Mouse (Mus musculus) hematopoietic stem cell, adult 5-6 weeks (primary cell): Measurements from ENCODE around the gene Gas2l2. TPM values are rescaled to one million over a fixed set of nuclear protein-coding genes. Genes with fewer than 3 reads are reported as not detected.

Experiments used
- ATAC-seq, 2 experiments: fragments of 125-278 bp in 1 of 2; replicated peaks in 1 of 2; 2 replicates each; pipeline ENCODE4 v1.8.0; 2016 to 2017; ENCODE audit warnings: inconsistent platforms in 2 of 2, mild to moderate bottlenecking in 2 of 2, moderate number of reproducible peaks in 2 of 2, low read depth in 1 of 2, moderate TSS enrichment in 1 of 2; ENCODE audit not compliant: low FRiP score in 2 of 2, poor library complexity in 2 of 2, severe bottlenecking in 2 of 2, insufficient read depth in 1 of 2, low TSS enrichment in 1 of 2
- total RNA-seq: library from RNA; stranded (forward); fragments of 172-1452, 232-1000 nt; gene quantifications from 2 replicates; pipeline ENCODE4 v1.2.3, GENCODE M21; 2017

Gene Gas2l2
- total RNA-seq, 1 experiment from 2014 or later: not detected

DNA sequence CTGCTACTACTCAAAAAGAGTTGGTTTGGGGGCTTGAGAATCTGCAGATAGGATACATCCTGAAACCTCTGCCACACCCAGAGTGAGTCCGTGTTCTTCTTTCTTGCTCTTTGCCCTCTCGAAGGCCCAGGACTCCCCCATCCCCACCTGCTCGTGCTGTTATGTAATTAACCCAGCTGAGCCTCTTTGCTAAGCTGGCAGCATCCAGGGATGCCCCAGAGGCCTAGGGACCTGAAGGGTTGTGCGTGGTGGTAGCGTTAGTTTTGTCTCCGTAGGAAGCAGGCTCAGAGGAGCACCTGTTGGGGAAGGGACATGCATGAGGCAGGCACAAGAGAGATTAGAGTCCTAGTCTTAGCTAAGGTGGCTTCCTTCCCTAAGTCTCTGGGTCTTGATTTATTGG lies 18.7 kb downstream of the Gas2l2 start:
- no peak for ATAC-seq

DNA sequence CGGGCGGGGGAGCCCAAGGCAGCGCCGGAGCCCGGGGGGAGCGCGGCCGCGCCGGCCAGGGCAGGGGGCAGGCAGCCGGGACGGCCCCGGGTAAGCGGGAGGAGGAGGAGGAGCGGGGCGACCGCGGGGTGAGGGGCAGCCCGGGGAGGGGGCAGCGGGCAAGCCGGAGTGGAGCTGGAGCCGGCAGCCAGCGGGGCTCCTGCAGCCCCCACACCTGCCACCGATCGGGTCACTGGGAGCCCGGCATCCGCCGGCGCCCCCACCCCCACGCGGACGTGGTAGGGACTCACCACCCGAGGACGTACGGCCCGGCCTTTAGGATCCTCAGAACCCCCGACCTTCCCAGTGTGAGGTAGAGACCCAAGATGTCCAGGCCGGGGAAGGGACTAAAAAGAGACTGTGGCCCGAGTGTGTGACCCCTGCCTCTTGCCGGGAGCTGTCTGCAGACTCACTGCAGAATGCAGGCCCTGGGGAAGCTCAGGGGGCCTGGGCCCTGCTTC lies 19.4 kb downstream of the Gas2l2 start:
- ATAC-seq: no peak

DNA sequence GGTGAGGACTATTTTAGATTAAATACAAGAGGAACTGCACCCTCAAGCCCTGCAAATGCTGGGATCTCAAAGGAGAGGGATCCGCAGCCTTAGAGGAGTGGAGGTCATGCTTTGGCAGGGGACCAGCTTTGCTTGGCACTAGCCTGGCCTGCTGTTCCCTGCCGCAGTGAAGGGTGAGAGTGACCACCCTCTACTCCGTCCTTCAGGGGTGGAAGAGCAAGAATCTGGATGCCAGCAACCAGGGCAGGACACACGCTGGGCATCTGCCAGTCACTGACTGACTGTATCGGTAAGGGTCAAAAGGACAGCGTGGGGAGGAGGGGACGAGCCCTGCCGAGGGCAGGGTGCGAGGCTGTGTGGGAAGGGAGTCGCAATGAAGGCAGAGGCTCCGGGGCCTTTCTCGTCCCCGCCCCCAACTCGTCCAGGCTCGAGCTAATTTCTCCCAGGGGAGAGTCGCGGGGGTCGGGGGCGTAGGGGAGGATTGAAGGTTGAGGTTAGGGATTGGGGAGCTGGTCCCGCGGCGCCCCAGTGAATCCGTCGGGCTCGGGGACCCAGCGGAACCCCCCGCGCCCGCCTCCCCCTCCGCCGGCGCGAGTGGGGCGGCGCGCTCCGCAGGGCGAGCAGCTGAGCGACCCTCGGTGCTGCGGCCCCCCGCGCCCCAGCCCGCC lies 20.0 kb downstream of the Gas2l2 start, which contains the start of gene Rasl10b:
Rasl10b (plus strand) TSS at position 51 of the 668 bp plus-strand sequence.
- ATAC-seq: no peak

DNA sequence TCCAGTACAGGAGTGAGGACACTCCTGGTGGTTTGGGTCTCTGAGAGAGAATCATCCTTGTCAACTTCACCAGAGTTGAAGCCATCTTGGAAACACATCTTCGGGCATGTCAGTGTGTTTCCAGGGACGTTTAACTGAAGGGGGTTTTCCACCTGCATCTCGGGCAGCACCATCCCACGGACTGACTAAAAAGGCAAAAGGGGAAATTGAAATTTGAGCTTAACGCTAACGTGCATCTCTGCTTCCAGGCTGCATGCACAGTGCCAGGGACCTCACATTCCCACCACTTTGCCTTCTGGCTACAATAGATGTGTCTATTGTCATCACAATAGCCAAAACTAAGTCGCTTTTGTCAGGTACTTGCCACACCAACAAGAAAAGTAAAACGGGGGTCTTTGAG lies 21.0 kb downstream of the Gas2l2 start:
- ATAC-seq: no peak

- ATAC-seq: no peak
Observed at GRCm38 (mm10) chr11:83406391-83406790, 22.9 kb downstream of the Gas2l2 start.

DNA sequence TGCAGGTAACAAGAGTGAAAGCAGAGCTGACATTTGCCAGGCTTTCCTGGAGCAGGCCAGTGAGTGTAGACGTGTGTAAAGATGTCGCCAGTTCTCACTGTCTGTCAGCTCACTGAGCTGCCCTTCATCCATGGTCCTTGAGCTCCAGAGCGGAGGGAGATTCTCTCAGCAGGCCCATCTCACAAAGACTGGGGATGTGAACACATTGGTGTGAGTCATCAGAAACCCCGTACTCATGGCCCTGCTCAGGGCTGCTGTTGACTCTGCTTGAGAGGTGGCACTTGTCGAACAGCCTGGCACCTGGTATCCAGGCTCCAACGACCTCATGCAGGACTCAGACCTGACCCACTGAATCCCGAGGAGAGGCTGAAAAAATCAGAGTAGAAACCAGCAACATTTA lies 25.5 kb downstream of the Gas2l2 start:
- ATAC-seq: no peak

DNA sequence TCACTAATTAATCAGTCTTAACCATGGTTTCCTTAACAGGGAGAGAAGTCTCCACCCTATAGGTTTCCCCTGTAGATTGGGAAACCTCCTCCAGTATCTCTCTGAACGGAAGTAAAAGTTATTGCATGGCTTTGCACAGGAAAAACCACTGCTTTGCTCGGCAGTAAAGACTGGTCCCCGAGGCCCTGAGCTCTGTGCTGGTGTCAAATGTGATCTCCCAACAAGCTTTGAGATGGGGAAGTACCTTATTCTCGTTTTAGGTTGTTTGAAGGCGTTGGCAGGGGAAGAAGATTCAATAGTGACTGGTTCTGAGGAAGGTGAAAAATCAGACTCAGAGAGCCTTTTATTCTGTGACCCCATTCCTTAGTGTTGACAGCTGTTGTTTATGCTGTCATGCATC lies 30.5 kb downstream of the Gas2l2 start:
- no peak for ATAC-seq

DNA sequence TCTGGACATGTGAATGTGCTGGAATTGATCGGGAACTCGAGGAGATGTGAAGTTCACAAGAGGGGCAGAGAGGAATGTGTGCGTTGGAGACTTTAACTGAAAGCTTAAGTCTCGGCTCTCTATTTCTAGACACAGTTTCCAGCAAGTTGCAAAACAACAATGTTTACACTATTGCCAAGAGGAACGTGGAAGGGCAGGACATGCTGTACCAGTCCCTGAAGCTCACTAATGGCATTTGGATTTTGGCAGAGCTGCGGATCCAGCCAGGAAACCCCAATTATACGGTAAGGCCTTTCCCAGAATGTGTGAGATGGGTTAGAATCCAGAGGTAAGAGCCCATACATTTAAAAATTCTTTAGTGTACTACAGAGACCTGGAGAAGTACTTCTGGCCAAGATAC lies 31.6 kb downstream of the Gas2l2 start:
- no peak for ATAC-seq

DNA sequence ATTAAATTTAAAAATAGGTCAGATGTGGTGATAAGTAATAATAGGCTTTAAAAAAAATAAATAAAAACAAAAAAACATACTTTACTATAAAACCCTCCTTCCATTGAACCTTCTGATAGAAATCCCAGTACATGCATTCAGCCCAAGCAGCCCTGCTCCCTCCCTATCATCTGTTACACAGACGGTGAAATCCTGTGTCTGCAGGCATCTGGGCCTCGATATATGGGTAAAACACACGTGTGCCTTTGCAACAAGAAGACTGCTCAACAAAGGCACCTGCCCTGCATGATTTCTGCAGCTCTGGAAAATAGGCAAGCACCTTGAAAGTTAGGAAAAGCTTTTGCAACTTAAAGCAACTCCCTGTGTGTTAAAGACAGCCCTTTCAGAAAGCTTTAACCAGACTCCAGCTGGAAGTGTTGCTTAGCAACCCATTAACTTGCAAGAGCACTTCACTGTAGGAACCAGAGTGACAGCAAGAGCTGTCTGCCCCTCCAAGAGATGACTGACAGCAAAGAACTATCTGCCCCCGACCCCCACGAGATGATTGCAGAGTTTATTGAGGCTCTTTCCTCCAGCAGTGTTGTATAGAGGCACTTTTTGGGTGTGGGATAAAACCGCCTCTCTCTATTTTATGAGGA lies 34.3 kb downstream of the Gas2l2 start:
- ATAC-seq: no peak

- no peak for ATAC-seq
Observed at GRCm38 (mm10) chr11:83393062-83393461, 36.2 kb downstream of the Gas2l2 start.

GRCm38 (mm10) chr11:83383532-83383887 lies 45.7 kb downstream of the Gas2l2 start:
- ATAC-seq: no peak

- ATAC-seq: no peak
Observed at GRCm38 (mm10) chr11:83382876-83383531, 46.3 kb downstream of the Gas2l2 start.

DNA sequence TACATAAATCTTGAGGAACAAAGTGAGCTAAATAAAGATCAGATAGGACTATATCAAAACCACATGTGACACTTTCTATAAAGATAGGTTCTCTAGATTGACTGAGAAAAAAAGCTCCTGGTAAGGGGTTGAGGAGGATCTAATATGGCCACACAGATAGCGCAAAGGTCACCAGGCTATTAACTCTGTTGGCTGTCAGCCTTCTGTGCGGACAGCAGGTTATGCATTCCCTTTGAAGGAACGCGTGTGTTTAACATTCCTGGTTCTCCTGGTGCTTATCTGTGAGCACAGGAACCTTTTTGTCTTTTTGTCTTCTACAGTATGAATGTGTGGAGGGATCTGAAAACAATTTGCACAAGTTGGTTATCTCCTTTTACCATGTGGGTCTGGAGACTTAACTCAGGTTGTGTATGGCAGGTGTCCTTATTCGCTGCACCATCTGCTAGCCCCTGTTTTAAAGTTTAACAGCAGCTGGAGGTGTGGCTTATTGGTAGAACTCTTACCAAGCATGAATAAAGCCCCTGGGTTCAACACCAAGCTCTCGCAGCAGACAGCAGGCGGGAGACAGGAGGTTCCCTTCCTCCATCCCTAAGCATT lies 49.4 kb downstream of the Gas2l2 start:
- ATAC-seq: no peak

Other genes with a start within 250 kb of the Gas2l2 start
- 25.6 and 32.5 TPM in 2 replicates for gene Slfn3, start 238.1 kb downstream of the Gas2l2 start, total RNA-seq
- gene Slfn14, start 142.7 kb downstream of the Gas2l2 start, total RNA-seq: not detected in 2 replicates
- gene Ap2b1, start 130.4 kb downstream of the Gas2l2 start, total RNA-seq: 57.6 and 58.0 TPM in 2 replicates
- 10.3 and 10.4 TPM in 2 replicates for gene Pex12, start 126.9 kb downstream of the Gas2l2 start, total RNA-seq
- gene Rasl10b, start 20.3 kb downstream of the Gas2l2 start, total RNA-seq: not detected in 2 replicates
- 10.5 and 17.7 TPM in 2 replicates for gene 1700020L24Rik, start 8.2 kb upstream of the Gas2l2 start, total RNA-seq
- gene Mmp28, start 33.6 kb upstream of the Gas2l2 start, total RNA-seq: 1.4 and 2.4 TPM in 2 replicates
- 41.5 and 69.0 TPM in 2 replicates for gene Taf15, start 43.6 kb upstream of the Gas2l2 start, total RNA-seq
- gene Heatr9, start 92.7 kb upstream of the Gas2l2 start, total RNA-seq: not detected in 2 replicates
- gene Ccl5, start 101.1 kb upstream of the Gas2l2 start, total RNA-seq: 4.7 and 5.3 TPM in 2 replicates
- gene Ccl9, start 149.2 kb upstream of the Gas2l2 start, total RNA-seq: 37.3 and 43.8 TPM in 2 replicates
- 6.3 and 33.4 TPM in 2 replicates for gene Ccl6, start 163.6 kb upstream of the Gas2l2 start, total RNA-seq
- 9.7 TPM in 1 of 2 replicates, not detected in the other for gene Rpl9-ps1, start 216.2 kb upstream of the Gas2l2 start, total RNA-seq
- 333 and 445 TPM in 2 replicates for gene Ccl3, start 219.9 kb upstream of the Gas2l2 start, total RNA-seq
- gene Ccl4, start 233.1 kb upstream of the Gas2l2 start, total RNA-seq: 160 and 215 TPM in 2 replicates